Mouse (Mus musculus) heart, embryonic 13.5 days (tissue): ENCODE data around the gene Fam210b. TPM values are rescaled to one million over a fixed set of nuclear protein-coding genes. Genes with fewer than 3 reads are reported as not detected.

Experiments used
- ATAC-seq: fragments of 200-750 bp; cut with Nextera tagmentation; 2 replicates; pipeline ENCODE4 v1.8.0; 2017; ENCODE audit warnings: moderate TSS enrichment; ENCODE audit not compliant: insufficient number of reproducible peaks, low FRiP score, low TSS enrichment; ENCODE audit errors: extremely low read depth
- H3K27ac ChIP-seq: fragments of 300-500 bp; sonication (generic); replicated peaks from 2 replicates; pipeline ENCODE4 v1.5.1; 2015; ENCODE audit warnings: moderate library complexity, mild to moderate bottlenecking, inconsistent platforms
- H3K27me3 ChIP-seq: fragments of 300-500 bp; sonication (generic); replicated peaks from 2 replicates; pipeline ENCODE4 v1.6.1; 2015; ENCODE audit warnings: mild to moderate bottlenecking, inconsistent platforms
- H3K36me3 ChIP-seq: fragments of 300-500 bp; sonication (generic); 2 replicates; pipeline ENCODE4 v1.6.1; 2015; ENCODE audit warnings: mild to moderate bottlenecking, inconsistent platforms
- H3K4me1 ChIP-seq: fragments of 300-500 bp; sonication (generic); 2 replicates; pipeline ENCODE4 v1.6.1; 2015; ENCODE audit warnings: inconsistent platforms
- H3K4me2 ChIP-seq: fragments of 300-500 bp; sonication (generic); 2 replicates; pipeline ENCODE4 v1.6.1; 2015; ENCODE audit warnings: inconsistent platforms, mild to moderate bottlenecking, moderate library complexity
- H3K4me3 ChIP-seq: fragments of 300-500 bp; sonication (generic); 2 replicates; pipeline ENCODE4 v1.5.1; 2015; ENCODE audit warnings: moderate library complexity, mild to moderate bottlenecking, inconsistent platforms
- H3K9ac ChIP-seq: fragments of 300-500 bp; sonication (generic); 2 replicates; pipeline ENCODE4 v1.6.1; 2015; ENCODE audit warnings: inconsistent platforms, mild to moderate bottlenecking, moderate library complexity
- H3K9me3 ChIP-seq: fragments of 300-500 bp; sonication (generic); 2 replicates; pipeline ENCODE4 v1.6.1; 2016; ENCODE audit warnings: inconsistent platforms
- WGBS: fragments of 180-500 bp; shearing (Covaris S2); methylation state at CpG from one replicate; pipeline ENCODE4 v1.1.7; 2015; ENCODE audit warnings: mixed read lengths; 5-methylcytosine and 5-hydroxymethylcytosine counted together
- polyA plus RNA-seq: library from polyadenylated mRNA; unstranded; fragments of >200 nt; fragmentation: Nextera tagmentation; extraction: Ambion mirVana; gene quantifications from 2 replicates; pipeline ENCODE4 v1.2.1, GENCODE M21; 2015

Gene Fam210b
- polyA plus RNA-seq, 1 experiment from 2014 or later, result 19.2 TPM

- no peak for ATAC-seq
- no peak overlapping the region for H3K27ac ChIP-seq
- H3K4me3 ChIP-seq, result no peak overlapping the region
- 43% methylated on average over 3 of the region's 3 CpGs for WGBS
- H3K4me1 ChIP-seq, result peaks cover 6% of the 10 kb centered on the region; the same call in 1 of the 2 replicates
- H3K9me3 ChIP-seq, result no peaks in the 10 kb centered on the region
- H3K27me3 ChIP-seq, result peaks cover 23% of the 10 kb centered on the region
- no peaks in the 10 kb centered on the region for H3K36me3 ChIP-seq
- H3K9ac ChIP-seq, result no peak overlapping the region
- H3K4me2 ChIP-seq, result no peak overlapping the region
Measured at GRCm38 (mm10) chr2:172405011-172405410, 59.6 kb downstream of the Fam210b start.

Other genes with a start within 250 kb of the Fam210b start
- not detected in 2 replicates for gene Mc3r, start 97.1 kb upstream of the Fam210b start, polyA plus RNA-seq
- 86.6 and 98.3 TPM in 2 replicates for gene Aurka, start 25.0 kb downstream of the Fam210b start, polyA plus RNA-seq
- 27.5 and 28.0 TPM in 2 replicates for gene Cstf1, start 25.1 kb downstream of the Fam210b start, polyA plus RNA-seq
- gene Cass4, start 48.2 kb downstream of the Fam210b start, polyA plus RNA-seq, result 0.20 and 0.45 TPM in 2 replicates
- 49.9 and 50.6 TPM in 2 replicates for gene Rtf2, start 95.0 kb downstream of the Fam210b start, polyA plus RNA-seq
- 0.78 and 0.94 TPM in 2 replicates for gene Gcnt7, start 113.0 kb downstream of the Fam210b start, polyA plus RNA-seq
- 0.21 and 0.29 TPM in 2 replicates for gene Fam209, start 127.0 kb downstream of the Fam210b start, polyA plus RNA-seq
- 0.05 and 0.09 TPM in 2 replicates for gene Tfap2c, start 204.0 kb downstream of the Fam210b start, polyA plus RNA-seq